23 mouse cellular contexts compared by ENCODE assay signal in genomic region chrX:21695220-21695619, GRCm38 (mm10). TPM values are rescaled to one million over a fixed set of nuclear protein-coding genes. Genes with fewer than 3 reads are reported as not detected.
"Had no signal": no experiment of that assay in that cellular context is flagged by ENCODE, and none has a peak within 500 bp of the region (broad histone marks: within the 10 kb centered on the region; RNA-seq: fewer than 3 reads in every experiment).

No protein-coding gene starts in this region.

- H3K9me3 ChIP-seq: neural tube, embryonic 15.5 days; stomach, embryonic 15.5 days had no signal

- H3K4me3 ChIP-seq: neural tube, embryonic 15.5 days; stomach, embryonic 15.5 days had no signal

- H3K27ac ChIP-seq: neural tube, embryonic 15.5 days; stomach, embryonic 15.5 days; stomach, postnatal 0 days had no signal

- H3K4me1 ChIP-seq: neural tube, embryonic 15.5 days; stomach, embryonic 15.5 days had no signal

- H3K9ac ChIP-seq: neural tube, embryonic 15.5 days; stomach, embryonic 15.5 days had no signal

- H3K4me2 ChIP-seq: neural tube, embryonic 15.5 days; stomach, embryonic 15.5 days had no signal

- DNase-seq: retina, postnatal 1 day; right cerebral cortex, adult 18-20 months; right cerebral cortex, postnatal 14 days; right cerebral cortex, postnatal 25 days; right cerebral cortex, postnatal 4 days; spleen, adult 18-20 months; thymus, adult 18-20 months; thymus, adult 2 months; thymus, postnatal 14 days; thymus, postnatal 25 days; thymus, postnatal 36 days; thymus, postnatal 4 days had no signal

- H3K36me3 ChIP-seq: neural tube, embryonic 15.5 days; stomach, embryonic 15.5 days had no signal

- H3K27me3 ChIP-seq: neural tube, embryonic 15.5 days; stomach, embryonic 15.5 days had no signal

RNA-seq across cellular contexts. Expression of gene Slc6a14, which starts 19.5 kb away (rescaled TPM):
- polyA plus RNA-seq: neural tube, embryonic 14.5 days; neural tube, embryonic 15.5 days; small intestine, adult 2 months; spleen, adult 2 months; urinary bladder, adult 2 months had no signal

RNA-seq across cellular contexts. Expression of gene Gm28269, which starts 49.7 kb away (rescaled TPM):
- total RNA-seq: neutrophil, adult 5-6 weeks had no signal
- polyA plus RNA-seq: neural tube, embryonic 14.5 days; neural tube, embryonic 15.5 days; small intestine, adult 2 months; spleen, adult 2 months; stomach, embryonic 14.5 days; stomach, embryonic 15.5 days; stomach, embryonic 16.5 days; stomach, postnatal 0 days; thymus, adult 2 months; thymus, postnatal 0 days; urinary bladder, adult 2 months had no signal
